Mouse (Mus musculus) megakaryocyte, embryonic 14.5 days (primary cell): Measurements from ENCODE around the gene 2010111I01Rik.

Experiments used
- FLI1 ChIP-seq: IDR thresholded peaks from 2 replicates; pipeline ENCODE4 v1.6.1; 2012; ENCODE audit warnings: low read length, inconsistent platforms, mixed read lengths
- GATA1 ChIP-seq: IDR thresholded peaks from 3 replicates; pipeline ENCODE4 v1.6.1; 2012; ENCODE audit warnings: mixed read lengths, low read length, inconsistent platforms, borderline replicate concordance

GRCm38 (mm10) chr13:63177232-63177631, 212.5 kb downstream of the 2010111I01Rik start:
- no peak for TF ChIP-seq FLI1
- TF ChIP-seq GATA1 = no peak
